Mouse (Mus musculus) cerebellum, adult 9-11 months (tissue): ENCODE data around the gene Abhd4.
"Not testable (repeated sequence)": the region's sequence is repeated elsewhere in the genome, so short reads cannot be mapped to it uniquely, and the experiment has no call there.

Experiments
- DNase-seq: peaks from one replicate; pipeline ENCODE4 v3.0.0; 2022

Gene Abhd4

DNA sequence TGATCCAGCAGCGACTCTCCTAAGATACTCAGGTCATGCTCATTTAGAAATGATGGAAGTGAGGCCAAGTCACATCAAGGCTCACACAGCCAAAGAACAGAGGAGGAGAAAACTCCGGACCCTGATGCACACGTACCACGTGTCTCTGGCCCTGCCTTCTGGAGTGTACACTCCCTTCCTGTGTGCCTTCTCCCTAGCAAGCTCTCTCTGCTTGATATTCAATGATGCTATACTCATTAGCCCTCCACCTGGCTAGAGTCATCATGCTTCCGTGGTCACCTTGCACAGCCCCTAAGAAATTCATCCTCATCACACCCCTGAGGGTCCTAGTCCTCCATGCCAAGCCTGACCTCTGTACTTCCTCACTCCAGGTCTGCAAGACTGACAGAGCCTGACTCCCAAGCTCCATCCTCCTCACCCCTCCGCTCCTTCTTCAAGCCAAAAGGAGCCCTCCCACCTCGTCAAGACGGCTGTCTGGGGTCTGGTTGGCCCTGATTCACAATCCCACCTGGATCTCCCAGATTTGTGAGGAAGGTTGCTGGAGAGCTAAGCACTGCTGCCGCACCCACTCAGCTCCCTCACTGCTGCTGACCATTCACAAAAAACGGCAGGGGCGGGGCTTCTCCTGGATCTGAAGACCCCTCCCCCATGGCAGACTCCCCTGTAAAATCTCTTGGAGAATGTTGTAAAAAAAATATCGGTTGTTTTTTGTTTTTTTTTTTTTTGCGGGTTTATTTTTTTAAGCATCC, 30.5 kb upstream of the Abhd4 start:
- no peak for DNase-seq

- no peak for DNase-seq
These were observed 29.9 kb upstream of the Abhd4 start for GRCm38 (mm10) chr14:54224064-54224417.

DNA sequence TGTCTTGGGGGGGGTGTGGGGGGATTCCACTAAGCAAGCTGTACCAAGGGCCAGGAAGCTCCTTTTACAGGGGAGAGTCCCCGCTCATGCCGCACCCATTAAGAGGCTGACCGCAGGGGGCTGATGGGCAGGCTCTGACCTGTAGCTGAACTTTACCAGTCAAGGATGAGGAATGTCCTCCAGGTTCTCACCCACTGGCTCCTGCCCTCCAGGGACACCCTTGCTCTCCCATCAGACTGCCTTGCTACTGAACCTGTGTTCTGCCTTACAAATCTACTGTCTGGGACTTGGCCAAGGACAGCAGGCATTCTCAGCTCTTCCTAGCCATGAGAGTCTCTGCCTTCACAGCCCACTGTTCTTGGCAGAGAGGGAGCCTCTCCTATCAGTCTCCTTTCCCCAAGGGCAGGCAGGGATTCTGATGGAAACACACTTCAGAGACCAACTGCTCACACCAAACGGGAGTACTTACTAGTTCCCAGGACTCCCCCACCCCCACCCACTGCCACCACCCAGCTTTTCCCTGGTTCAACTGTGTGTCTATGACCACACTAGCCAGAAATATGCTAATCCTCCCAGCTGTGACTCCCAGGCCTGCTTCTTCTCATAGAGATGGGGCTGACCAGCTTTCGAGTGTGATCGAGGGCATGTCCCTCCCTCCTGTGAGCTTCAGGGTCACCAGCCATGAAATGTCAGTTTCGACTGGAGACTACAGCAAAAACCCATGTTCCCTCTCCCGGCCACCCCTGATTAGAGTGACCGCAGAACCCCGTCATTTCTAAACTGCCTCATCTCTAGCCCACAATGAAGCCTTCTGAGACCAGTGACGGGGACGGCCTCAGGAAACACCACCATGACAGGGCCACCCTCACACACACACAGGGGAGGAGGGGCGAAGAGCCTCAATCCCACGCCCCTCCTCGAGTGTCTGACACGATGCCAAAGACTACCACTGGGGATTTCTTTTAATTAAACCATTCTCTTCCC, 29.2 kb upstream of the Abhd4 start:
- no peak for DNase-seq

DNA sequence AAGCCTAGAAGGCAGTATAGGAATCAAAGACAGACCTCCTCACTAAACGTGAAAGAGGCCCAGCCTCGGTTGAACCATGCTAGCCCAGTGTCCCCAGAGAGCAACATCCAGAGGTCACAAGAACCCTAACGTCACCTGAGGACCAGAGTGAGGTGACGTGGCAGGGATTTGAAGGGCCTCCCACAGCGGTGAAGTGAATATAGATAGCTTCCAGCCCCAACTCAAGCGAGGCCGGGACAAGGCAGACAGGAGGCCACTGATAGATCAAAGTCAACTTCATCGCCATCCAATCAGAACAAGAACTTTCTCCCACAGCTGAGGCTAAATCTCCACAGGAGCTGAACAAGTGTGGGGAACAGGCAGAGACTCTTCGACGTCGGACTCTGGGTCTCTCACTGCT, 28.3 kb upstream of the Abhd4 start:
- no peak for DNase-seq

GRCm38 (mm10) chr14:54226911-54227811, 26.8 kb upstream of the Abhd4 start:
- no peak for DNase-seq

DNA sequence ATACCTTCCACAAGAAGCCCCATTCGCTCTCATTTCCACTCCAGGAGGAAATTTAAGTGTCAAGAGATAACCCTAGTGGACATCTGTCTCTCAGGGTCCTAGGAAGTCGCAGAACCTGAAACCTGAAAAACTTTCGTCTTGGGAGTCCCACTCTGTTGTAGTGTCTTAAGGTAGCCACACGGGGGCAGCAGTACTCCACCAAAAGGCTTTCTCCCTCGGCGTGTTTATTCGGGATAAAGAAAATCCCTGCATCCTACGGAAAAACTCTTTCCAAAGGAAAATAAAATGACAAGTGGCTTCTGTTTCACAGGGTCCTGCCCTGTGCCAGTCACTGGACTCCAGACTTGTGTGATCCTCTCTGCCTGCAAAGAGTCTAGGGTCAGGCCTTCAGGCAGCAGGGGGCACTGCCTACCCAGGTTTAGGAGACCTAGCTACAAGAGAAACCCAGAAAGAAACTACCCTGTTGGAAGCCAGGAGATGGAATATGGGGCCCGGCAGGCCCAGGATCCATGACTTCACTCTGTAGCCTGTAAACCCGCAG, 26.0 kb upstream of the Abhd4 start:
- DNase-seq = peak; percentile 60

DNA sequence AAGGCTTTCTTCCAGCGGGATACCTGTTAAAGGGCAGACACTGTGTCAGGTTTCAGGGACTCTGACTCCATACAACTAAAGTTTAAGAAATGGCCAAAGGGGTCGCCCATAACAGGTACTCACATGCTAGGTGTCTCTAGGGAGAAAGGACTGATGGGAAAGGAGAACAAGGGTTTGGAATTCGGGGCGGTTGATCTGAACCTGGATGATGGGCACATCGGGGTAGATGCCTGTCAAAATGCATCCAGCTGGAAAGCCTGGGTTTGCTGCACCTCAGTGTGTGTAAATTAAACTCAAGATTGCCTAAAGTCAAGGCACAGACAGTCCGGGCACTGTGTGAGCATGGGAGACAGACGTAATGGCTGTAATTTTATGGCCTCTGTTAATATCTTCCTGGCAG, 25.5 kb upstream of the Abhd4 start:
- DNase-seq = no peak

GRCm38 (mm10) chr14:54228933-54229713, 24.9 kb upstream of the Abhd4 start:
- no peak for DNase-seq

- DNase-seq = not testable (repeated sequence)
These were observed 24.1 kb upstream of the Abhd4 start for GRCm38 (mm10) chr14:54229849-54230248.

- DNase-seq = no peak
These were observed 23.3 kb upstream of the Abhd4 start for GRCm38 (mm10) chr14:54230638-54231150.

GRCm38 (mm10) chr14:54231176-54231956, 22.6 kb upstream of the Abhd4 start:
- no peak for DNase-seq

- no peak for DNase-seq
These were observed 21.8 kb upstream of the Abhd4 start for GRCm38 (mm10) chr14:54232143-54232542.

- no peak for DNase-seq
These were observed 21.0 kb upstream of the Abhd4 start for GRCm38 (mm10) chr14:54232811-54233558.

GRCm38 (mm10) chr14:54233559-54234143, 20.3 kb upstream of the Abhd4 start:
- DNase-seq = no peak

- no peak for DNase-seq
These were observed 19.6 kb upstream of the Abhd4 start for GRCm38 (mm10) chr14:54234231-54235040.

DNA sequence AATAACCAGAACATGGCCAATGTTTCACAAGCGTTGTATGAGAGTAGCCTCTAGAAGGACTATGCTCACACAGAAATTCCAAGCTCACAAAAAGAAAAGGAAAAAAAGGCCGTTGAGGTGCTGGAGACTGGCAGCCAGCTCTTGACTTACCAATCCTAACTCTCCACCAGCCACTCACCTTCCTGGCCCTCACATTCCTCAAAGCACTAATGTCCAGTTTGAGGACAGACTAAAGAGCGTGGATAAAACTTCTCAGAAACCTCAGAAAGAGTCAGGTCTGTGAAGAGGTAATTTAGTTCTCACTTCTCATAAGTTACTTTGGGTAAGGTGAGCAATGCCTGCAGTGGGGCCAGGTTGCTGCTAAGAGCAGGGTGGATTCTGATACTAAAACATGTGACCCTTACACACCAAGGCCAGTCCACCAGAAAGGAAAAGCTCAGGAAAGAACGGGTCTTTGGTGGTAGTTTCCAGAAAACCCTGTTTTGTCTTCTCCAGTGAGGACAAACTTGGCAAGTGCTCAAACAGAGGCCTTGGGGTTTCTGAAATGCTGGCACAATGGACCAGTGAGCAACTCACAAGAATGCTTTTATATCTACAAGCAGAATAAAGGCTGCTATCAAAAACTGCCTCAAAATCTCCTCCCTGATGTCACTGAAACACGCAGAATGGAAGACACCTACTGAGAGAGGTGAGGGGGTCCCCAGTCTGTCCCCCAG, 18.0 kb upstream of the Abhd4 start:
- no peak for DNase-seq

DNA sequence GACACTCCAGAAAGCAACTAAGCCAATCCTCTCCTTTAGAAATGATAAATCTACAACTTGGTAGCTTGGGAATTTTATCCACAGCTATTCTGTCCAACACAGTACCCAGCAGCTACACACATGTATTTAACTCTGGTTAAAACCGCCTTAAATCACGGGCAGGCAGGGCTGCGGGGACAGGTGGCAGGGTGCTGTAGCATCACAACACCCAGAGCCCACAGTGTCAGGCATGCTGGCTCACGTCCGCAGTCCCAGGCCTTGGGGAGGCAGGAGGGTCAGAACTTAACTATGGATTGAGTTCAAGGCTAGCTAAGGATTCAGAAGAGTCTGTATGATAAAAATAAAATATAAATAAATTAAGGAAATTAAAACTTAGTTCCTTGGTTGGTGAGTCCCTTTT, 17.1 kb upstream of the Abhd4 start:
- no peak for DNase-seq
